Mouse (Mus musculus): Measurements from ENCODE around the gene Szt2. TPM values are rescaled to one million over a fixed set of nuclear protein-coding genes. Genes with fewer than 3 reads are reported as not detected.

Gene Szt2
- total RNA-seq, 2 experiments from 2014 or later = 12.8 to 12.9 TPM

DNA sequence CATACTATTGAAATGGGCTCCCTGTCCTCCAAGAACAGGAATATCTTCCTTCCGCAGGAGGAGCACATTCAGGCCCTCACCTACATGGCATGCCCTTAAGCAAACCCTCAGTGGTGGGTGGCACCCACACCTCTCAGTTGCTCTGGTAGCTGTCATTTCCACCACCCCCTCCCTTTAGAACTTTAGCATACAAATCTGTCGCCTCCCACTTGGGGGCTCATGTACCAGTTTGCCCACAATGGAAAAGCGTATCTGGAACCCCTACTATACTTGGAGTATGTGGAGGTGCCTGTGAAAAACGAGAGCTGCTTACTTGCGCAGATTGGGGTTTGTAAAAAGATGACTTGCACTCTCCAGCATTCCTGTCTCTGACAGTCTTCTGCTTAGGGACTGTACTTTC lies 7.3 kb upstream of the Szt2 start:
- intact Hi-C loops (cut with DNase I) = no loop called here
- DNase-seq = no peak

DNA sequence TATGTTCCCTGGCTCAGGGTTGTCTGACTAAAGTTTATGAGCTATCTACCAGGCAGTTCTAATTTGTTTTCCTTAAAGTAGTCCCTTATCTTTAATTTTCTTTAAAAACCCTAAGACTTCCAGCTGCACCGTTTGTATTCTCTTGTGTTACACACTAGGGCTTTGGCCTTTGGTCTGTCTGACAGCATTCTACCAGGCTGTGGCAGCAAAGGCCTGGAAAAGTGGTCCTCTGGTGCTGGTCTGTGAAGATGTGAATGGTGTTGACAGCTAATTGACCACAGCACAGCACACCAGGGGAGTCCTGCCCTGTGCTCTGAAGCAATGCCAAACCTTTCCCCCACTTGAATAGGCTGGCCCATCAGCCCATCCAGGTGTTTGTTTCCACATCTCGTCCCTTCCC lies 6.7 kb upstream of the Szt2 start:
- DNase-seq = no peak
- intact Hi-C loops (cut with DNase I) = no loop called here

DNA sequence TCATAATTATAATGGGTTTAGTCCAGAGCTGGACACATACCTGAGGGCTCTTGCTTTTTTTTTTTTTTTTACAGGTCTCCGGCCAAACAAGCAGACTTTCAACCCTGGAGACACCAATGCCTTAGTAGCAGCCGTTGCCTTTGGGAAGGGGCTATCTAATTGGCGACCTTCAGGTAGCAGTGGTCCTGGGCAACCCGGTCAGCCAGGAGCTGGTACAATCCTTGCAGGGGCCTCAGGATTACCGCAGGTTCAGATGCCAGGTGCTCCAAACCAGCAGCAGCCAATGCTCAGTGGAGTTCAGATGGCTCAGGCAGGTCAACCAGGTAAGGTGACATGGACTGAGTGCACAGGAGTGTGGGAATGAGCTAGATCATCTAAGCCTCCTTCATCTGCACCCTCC lies 4.5 kb upstream of the Szt2 start:
- DNase-seq = no peak
- intact Hi-C loops (cut with DNase I) = no loop called here

DNA sequence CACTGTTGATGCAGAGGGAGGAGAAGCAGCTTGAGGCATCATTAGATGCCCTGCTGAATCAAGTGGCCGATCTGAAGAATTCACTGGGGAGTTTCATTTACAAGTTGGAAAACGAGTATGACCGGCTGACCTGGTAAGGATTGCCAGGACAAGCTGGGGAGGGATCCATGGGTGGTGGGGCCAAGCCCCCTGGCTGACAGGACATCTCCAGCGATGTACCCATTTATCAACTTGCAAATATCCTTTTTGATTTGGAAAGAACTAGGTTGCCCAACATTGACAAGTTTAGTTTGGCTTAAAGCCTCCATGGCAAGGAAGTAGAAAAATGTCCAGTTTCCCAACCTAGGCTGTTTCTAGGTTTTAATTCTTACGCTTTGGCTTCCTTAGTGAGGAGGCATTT lies 1.8 kb upstream of the Szt2 start:
- DNase-seq = no peak
- intact Hi-C loops (cut with DNase I) = no loop called here

DNA sequence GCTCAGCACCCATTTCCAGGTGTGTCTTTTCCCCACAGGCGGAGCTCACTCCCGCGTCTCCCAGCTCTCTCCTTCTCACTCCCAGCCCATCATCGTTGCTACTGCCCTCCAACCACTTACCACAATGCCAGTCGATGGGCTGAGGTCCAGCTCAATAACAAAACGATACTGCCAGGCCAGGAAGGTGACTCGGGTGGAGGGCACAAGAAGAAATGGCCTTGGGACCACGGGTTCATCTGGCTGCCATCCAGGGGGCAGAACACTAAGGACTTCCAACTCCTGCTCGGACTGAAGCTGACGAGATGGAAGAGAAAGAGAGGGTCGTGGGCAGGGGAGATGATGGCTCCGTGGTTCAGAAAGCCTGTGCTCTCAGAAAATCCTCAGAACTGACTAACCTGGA lies 6.4 kb downstream of the Szt2 start:
- DNase-seq = no peak
- intact Hi-C loops (cut with DNase I) = no loop called here

DNA sequence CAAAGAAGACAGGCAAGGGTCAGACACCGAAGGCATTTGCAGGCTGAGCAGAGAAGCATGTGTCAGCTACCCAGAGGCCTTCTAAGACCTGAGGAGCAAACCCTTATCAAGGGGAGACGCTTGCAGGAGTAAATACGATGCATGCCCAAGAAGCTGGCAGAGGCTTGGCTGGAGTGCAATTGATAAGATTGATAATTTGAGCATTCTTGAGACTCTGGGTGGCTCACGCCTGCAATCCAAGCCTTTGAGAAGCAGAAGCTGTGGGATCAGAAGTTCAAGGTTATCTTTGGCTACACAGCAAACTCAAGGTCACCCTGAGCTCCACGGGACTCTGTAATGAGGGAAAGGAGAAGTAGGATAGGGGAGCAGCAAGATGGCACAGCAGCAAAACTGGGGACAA lies 7.2 kb downstream of the Szt2 start:
- intact Hi-C loops (cut with DNase I) = no loop called here
- DNase-seq = no peak

DNA sequence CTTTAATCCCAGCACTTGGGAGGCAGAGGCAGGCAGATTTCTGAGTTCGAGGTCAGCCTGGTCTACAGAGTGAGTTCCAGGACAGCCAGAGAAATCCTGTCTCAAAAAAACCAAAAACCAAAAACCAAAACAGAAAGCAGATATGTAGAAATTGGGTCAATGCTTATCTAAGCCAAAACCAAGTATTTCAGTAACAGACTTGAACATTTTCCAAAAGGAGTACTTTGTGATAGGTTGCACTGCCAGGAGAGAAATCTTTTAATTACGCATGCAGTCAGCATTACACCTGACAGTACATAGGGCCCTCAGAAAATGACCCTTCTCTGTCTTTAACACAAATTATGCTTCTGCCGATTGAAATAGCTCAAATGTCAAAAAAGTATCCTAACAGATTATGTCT lies 7.7 kb downstream of the Szt2 start:
- DNase-seq = no peak
- intact Hi-C loops (cut with DNase I) = no loop called here

DNA sequence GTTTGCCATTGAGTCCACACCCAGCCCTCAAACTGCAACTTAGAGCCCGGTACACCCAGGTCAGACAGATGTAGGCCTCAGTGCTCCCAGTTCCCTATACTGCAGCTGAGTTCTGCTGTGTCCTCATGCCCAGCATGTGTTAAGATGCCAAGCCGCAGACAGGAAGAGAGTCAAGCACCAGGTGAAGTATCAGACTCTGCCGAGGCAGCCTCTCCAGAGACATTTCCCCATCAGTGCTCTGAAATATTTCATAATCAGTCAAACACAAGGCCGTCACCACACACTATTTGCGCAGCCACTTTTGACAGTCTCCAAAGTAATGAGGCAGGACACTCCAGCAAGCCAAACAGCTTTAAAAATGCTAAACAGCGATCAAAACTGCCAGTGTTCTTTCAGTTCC lies 10.7 kb downstream of the Szt2 start:
- DNase-seq = no peak
- intact Hi-C loops (cut with DNase I) = no loop called here

DNA sequence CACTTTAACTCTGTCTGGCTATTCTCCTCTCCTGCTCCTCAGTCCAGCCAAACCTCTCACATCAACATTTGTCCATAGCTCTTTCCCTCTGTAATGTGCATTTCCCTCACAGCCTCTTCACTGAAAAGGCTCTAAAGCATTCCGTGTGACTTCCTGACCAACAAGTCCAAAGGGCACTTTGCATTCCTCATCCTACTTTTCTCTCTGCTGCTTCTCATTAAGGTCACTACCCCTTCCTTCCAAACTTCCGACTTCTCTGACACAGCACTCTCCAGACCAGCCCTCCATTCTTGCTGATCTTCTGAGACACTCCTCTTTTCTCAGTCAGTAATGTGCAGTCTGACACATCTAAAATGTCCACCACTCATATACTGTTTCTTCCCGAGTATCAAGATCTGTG lies 12.6 kb downstream of the Szt2 start:
- DNase-seq = no peak
- intact Hi-C loops (cut with DNase I) = no loop called here

DNA sequence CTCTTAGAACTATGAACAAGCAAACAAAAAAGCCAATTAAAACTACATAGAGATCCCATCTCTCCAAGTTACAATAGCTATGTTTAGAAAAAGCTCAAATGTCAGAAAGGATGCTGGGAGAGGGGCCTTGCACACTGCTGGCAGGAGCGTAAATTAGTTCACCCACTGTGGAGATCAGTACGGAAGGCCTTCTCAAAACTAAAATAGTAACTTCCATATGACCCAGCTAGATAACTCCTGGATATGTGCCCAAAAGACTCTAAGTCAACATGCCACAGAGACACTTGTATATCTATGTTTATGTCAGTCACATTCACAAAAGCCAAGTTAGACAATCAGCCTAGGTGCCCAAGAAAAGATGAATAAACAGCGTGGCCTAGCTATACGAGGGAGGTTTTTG lies 13.8 kb downstream of the Szt2 start:
- intact Hi-C loops (cut with DNase I) = no loop called here
- DNase-seq = no peak

DNA sequence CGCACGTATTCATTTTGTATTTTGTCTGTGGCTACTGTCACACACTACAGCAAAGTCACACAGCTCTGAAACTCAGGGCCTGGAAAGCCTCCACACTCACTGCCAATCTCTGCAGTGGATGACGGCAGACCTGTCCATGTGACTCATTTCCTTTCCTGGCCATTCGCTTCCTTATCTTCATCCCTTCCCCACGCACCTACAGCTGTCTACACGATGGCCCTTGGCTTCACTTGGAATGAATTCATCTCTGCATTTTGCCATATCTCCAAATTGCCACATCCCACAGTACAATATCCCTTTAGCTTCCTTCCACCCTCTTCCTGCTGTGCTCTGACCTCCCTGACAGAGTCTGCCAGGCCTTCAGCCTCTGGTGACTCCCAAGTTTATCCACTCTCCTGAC lies 14.6 kb downstream of the Szt2 start:
- DNase-seq = peak; percentile 51 to 57
- intact Hi-C loops (cut with DNase I) = no loop called here

DNA sequence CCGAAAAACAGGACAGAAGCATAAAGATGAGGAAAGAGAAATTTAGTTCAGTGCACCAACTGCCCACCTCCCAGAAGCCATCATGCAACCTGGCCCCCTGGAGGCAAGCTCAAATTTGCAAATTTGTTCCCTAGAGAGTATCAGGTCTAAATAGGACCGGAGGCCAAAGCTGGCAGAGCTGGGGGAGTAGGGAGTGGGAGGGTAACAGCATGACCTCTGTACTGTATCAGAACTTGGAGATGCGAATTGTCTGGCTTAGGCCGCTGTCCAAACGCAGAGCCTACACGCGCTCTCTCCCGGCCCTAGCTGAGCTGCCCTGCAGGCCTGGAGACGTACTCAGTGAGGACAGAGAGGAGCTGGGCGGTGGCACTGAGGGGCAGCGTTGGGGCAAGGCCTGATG lies 18.9 kb downstream of the Szt2 start:
- DNase-seq = no peak
- intact Hi-C loops (cut with DNase I) = no loop called here

DNA sequence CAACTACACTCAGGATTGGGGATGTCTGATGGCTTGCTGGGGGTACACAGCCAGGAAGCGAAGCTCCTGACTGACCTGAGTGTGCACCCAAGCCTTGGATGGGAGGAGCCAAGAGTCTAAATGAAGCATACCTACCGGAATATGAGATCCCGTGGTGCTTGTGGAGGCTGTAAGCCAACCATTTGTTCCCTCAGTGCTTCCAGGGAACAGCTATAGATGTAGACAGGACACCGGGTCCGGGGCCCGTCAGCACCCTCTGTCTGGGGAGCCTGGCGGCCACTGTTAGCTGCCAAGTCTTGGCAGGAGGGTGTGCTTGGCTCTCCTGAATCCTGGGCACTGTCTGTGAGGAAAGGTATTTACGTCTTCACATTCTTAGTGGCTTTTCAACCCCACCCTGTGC lies 21.8 kb downstream of the Szt2 start:
- no peak for DNase-seq
- intact Hi-C loops (cut with DNase I) = no loop called here

DNA sequence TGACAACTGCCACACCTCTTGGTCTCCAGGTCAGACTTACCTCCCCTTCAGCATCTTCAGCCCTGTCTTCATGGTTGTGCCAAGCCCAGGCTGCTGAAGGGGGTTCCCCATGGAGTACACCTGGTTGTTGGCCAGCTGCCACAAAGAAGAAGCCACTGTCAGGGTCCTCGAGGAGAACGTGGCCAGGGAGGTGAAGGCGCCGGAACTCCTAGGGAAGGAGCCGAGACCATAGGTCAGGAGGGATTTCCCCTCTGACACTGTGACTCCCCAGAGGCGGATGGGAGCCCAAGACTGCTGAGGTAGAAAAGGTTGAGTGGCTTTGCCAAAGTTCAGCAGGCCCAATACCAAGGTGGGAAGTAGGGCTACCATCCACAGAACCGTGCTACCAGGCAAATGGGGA lies 25.8 kb downstream of the Szt2 start:
- DNase-seq = no peak
- intact Hi-C loops (cut with DNase I) = no loop called here

DNA sequence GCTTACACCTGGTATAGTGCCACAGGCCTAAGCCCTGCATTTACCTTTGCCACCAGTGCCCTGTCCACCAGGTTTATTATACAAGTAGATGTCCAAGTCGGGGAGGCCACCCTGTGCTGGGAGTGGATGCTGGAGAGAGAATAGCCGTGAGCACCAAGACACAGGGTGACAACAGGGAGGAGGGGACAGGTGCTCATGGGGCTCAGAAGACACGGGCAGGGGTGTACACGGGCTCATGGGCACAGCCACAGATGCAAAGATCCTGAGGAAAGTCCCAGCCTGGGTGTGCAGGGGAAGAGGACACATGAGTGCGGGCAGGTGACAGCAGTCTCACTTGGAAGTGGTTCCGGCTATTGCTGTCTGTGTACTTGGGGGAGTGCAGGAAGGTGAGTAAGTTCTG lies 33.1 kb downstream of the Szt2 start:
- intact Hi-C loops (cut with DNase I) = no loop called here
- DNase-seq = no peak

DNA sequence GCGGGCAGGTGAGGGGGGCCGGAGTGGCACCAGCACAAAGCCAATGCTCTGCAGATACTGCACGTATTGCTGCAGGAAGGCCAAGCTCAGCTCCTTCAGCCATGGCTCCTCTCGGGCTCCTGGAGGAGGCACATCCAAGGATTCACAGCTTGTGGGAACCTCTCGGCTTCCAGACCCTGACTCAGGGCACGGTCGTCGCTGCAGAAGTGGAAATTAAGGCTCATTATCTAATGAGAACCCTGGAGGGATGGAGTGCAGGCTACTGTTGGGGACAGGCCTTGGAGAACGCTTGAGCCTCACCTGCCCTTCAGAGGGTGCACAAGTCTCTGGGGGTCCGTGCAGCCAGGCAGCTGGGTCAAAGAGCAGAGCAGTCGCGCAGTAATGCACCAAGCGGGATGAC lies 37.3 kb downstream of the Szt2 start:
- intact Hi-C loops (cut with DNase I) = no loop called here
- no peak for DNase-seq

DNA sequence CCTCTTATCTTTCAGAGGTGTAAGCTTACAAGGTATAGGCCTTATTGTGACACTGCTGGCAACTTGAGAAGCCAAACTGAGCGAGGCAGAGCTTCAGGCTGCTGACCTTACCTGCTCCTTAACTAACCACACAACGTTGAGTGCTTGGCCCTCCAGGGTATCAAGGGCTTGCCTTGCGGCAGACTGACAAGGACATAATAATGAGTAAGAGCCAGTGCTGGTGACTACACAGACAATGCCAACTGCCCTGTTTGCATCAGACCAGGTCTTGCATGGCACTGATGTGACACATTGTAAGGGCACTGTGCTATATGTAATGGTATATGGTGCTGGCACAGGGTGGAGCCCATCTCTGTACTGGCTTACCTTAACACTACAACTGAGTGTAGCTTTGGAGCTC lies 40.5 kb downstream of the Szt2 start:
- no peak for DNase-seq
- intact Hi-C loops (cut with DNase I) = no loop called here

DNA sequence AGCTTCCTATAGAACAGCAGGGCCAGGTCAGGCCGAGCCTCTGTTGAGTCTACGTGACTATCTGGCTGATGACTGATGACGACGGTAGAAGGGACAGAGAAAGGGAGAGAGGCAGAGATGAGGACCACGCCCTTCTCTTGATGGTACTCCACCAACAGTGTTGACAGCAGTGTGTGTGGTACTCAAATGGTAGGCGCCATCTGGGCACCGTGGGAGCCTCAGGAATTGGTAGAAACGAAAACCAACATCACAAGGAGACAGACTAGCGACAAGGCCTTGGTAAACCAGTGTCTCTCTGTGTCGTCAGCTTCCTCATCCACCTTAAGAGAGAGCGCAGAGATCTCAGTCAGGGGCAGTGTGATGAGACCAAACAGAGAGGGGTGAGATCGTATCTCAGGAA lies 41.5 kb downstream of the Szt2 start:
- intact Hi-C loops (cut with DNase I) = no loop called here
- DNase-seq = no peak

DNA sequence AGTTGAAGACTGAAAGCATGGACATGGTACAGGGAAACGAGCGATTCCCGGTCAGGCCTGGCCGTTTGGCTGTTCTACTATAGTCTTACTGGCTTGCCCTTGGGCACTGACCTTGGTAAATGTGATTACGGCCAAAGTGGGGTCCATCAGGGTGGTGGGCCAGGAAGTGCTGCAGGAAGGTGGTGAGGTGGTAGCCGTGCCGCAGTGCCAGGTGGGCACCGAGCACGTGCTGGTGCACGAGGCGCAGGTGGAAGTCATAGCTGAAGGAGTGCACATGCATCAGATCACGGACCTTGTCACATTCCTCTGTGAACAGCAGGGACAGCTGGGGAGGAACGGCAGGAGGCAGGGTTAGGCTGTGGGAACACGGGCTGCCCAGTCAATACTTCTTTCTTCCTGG lies 43.1 kb downstream of the Szt2 start:
- intact Hi-C loops (cut with DNase I) = no loop called here
- DNase-seq = no peak

DNA sequence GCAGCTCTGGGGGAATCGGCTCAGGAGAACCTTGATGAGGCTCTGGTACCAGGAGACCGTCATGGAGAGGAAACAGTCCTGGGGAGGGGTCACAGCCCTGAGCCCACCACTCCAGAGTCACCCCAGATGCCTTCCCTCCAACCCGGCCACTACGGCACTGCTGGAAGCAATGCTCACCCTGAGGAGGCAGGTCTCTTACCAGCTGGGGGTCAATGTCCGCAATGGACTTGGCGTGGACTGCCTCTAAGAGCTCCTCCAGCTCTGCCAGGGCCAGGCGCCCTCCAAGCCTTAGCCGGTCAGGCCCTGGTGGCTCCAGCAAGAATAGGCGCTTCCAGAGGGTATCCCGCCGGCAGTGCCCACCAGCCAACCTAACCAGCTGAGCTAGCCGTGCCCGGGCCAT lies 44.4 kb downstream of the Szt2 start:
- DNase-seq = no peak
- intact Hi-C loops (cut with DNase I) = no loop called here

DNA sequence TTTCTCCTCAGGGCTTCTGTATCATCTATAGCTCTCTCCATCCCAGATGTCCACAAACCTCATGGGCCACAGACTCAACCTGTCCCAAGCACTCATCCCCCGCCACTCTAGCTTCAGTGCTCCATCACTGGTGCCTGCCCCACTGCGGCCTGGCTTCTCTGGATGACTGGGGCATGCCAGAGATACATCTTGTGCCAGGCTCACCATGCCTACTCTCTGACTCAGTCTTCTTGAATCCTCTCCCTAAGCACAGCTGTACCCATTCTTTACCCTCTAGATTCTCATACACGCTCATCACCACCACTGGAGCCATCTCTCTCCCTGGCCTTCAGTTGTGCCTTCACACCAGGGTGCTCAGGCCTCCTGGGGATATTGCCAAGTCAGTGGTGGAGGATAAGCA lies 45.1 kb downstream of the Szt2 start:
- no peak for DNase-seq

DNA sequence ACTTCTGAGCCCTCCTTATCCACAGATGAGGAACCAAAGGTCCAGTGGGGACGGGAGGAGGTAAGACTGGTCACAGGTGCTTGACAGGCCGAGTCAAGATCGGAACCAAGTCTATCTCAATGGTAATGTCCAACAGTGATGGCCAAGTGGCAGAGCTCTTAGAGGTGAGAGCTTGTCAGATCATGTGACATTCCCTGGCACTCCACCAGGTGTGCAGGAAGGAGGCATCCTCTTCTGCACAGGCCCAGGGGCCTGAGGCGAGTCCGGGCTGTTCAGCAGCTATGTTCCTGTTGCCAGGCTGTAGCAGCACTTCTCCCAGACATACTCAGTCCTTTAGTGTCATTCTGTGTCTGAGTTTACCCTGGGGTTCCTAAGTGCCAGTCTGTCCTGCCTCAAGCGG lies 46.2 kb downstream of the Szt2 start:
- DNase-seq = no peak
- intact Hi-C loops (cut with DNase I) = no loop called here

More for the DNA sequence above, 45.1 kb downstream of the Szt2 start:
- intact Hi-C loops (cut with DNase I) = no loop called here

DNA sequence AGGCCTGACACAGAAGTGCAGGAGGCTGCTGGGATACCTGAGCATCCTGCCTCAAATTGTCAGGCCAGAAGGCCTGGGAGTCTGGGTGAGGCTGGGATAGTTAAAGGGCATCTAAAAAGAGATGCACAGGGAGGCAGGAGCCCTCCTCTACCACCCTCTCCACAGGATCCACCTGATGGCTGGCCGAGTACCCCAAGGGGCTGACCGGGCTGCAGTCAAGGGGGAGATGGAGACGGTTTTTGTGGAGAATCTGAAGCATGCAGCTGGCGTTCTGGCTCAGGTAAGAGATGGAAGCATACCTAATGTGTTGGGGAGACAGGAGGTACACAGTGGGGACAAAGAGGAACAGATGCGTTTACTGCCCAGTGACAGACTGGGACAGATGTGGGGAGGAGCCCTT lies 47.6 kb downstream of the Szt2 start:
- intact Hi-C loops (cut with DNase I) = no loop called here
- DNase-seq = no peak
